Mouse (Mus musculus): ENCODE measurements around the gene Wdr77. TPM values are rescaled to one million over a fixed set of nuclear protein-coding genes. Genes with fewer than 3 reads are reported as not detected.
"Not testable (repeated sequence)": the region's sequence is repeated elsewhere in the genome, so short reads cannot be mapped to it uniquely, and the experiment has no call there.

The Wdr77 gene
- total and polyA plus RNA-seq, 3 experiments: 45.2 to 68.9 (median 60.0) TPM

DNA sequence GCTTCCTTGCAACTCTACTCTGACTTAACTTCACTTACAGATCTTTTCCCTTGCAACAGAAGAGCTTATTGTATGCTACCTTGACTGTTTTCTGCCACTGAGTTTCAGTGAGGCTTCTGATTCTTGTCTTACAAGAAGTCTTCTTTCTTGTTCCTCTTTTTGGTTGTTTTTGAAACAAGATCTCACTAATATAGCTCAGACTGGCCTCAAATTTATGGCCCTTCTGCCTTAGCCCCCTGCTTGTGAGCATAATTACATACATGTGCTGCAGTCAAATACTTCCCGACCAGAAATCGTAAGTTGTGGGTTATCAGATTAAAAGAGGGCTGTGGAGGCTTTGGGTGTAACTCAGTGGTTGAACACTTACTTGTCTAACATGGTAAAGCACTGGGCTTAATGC, 35.6 kb downstream of the Wdr77 start:
- ATAC-seq (ENCODE audit: extremely low read depth, insufficient number of reproducible peaks, low FRiP score, poor library complexity, severe bottlenecking) (no peak), DNase-seq (ENCODE audit: low spot score) (no peak)
- no peaks in the 10 kb centered on the region for H3K36me3 ChIP-seq (replicated peaks)
- H3K4me3 ChIP-seq (ENCODE audit: low read depth, low read length): no peak overlapping the region
- H3K4me1 ChIP-seq (ENCODE audit: insufficient read depth, low read depth, low read length): no peaks in the 10 kb centered on the region
- H3K9me3 ChIP-seq (replicated peaks): no peaks in the 10 kb centered on the region
- TF ChIP-seq GATA1 (IDR thresholded peaks at IDR 0.05; ENCODE audit: borderline replicate concordance, low read length) (no peak), CTCF (IDR thresholded peaks at IDR 0.05; ENCODE audit: low read depth, low read length) (no peak), GATA2 (IDR thresholded peaks at IDR 0.05; ENCODE audit: borderline replicate concordance, low read depth, low read length) (no peak), POLR2AphosphoS5 (IDR thresholded peaks at IDR 0.05; ENCODE audit: insufficient replicate concordance, low read depth, low read length) (no peak), TAL1 (conservative IDR thresholded peaks at IDR 0.05; ENCODE audit: low read depth, low read length) (no peak)
- peaks cover 4% of the 10 kb centered on the region; the same call in 1 of the 2 replicates for H3K27me3 ChIP-seq (ENCODE audit: insufficient read depth, low read length)

DNA sequence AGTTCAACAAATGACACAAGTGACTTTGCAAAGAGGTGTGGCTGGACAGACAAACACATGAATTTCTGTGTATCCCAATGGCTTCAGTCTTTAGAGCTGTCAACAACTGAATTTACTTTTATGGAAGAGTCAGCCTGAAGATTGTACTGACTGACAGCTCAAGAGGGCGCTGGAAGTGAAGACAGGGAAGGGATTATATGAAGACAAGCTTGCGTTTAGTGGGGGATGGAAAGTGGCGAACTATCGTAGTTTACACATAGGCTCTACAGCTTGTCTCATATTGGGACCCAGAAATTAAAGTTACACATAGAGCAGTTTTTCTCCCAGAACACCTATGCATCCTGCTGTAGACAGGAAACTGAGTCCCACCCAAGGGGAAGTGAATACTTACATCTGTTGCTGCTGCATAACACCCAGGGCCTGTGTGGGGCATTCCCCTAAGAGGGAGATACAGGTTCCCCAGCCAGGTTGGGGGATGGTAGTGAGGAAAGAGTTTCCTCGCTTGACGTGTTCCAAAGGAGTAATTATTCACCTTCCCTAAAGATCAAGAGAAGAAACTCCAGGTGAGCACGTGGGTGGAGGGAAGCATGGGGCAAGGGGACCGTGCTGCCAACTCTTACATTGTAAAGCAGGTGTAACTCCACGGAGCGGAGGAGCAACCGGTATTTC, 41.7 kb downstream of the Wdr77 start:
- TF ChIP-seq POLR2AphosphoS5 (IDR thresholded peaks at IDR 0.05; ENCODE audit: insufficient replicate concordance, low read depth, low read length): no peak
- TF ChIP-seq GATA2 (IDR thresholded peaks at IDR 0.05; ENCODE audit: borderline replicate concordance, low read depth, low read length): no peak
- TF ChIP-seq CTCF (IDR thresholded peaks at IDR 0.05; ENCODE audit: low read depth, low read length): no peak
- no peak for TF ChIP-seq TAL1 (conservative IDR thresholded peaks at IDR 0.05; ENCODE audit: low read depth, low read length)
- TF ChIP-seq GATA1 (IDR thresholded peaks at IDR 0.05; ENCODE audit: borderline replicate concordance, low read length): no peak
- Histone ChIP-seq H3K4me1 (ENCODE audit: insufficient read depth, low read depth, low read length) (no peaks in the 10 kb centered on the region), H3K27me3 (ENCODE audit: insufficient read depth, low read length) (peaks cover 5% of the 10 kb centered on the region; the same call in 1 of the 2 replicates), H3K9me3 (replicated peaks) (no peaks in the 10 kb centered on the region), H3K36me3 (replicated peaks) (no peaks in the 10 kb centered on the region), H3K4me3 (ENCODE audit: low read depth, low read length) (no peak overlapping the region)
- no peak for ATAC-seq (ENCODE audit: extremely low read depth, insufficient number of reproducible peaks, low FRiP score, poor library complexity, severe bottlenecking)
- no peak for DNase-seq (ENCODE audit: low spot score)

DNA sequence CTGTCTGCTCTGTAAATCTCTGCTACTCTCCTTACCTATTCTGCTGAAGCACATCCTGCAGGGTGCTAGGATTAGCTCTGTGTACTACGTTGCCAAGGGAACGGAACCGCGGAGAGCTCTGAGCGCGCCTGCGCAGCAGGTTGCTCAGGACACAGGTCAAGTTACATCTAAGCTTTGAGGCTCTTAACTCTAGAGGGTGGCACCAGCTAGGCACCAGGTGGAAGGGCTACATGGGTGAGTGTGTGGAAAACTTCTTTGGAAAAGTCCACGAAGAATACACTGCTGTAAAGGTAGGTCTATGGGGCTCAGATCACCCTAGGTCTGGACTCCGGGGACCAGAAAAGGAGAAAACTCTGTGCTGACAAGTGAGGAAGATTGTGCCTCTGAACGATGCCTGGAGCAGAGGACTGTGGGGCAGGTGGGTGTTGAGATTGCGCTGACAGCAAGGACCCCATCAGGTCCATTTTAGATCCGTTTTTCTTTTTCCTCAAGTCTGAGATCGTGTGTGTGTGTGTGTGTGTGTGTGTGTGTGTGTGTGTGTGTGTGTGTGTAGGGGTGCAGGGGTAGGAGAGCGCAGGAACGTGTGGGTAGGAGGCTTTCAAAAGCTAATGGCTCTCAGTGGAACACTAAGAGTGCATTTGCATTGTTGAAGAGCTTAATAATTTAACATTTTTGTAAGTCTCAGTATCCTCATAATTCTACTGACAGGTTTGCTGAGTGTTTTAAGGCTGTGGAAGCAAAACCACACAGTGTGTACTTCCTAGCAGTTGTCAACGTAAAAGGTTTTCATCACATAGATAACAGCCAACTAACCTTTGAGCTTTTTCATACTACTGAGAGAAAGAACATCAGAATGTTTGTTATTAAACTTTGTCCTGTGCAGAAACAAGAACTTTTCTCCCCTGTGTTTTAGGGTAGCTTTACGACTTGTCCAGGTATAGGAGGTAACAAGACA, 42.5 kb downstream of the Wdr77 start:
- peaks cover 5% of the 10 kb centered on the region; the same call in 1 of the 2 replicates for H3K27me3 ChIP-seq (ENCODE audit: insufficient read depth, low read length)
- no peak overlapping the region for H3K4me3 ChIP-seq (ENCODE audit: low read depth, low read length)
- H3K4me1 ChIP-seq (ENCODE audit: insufficient read depth, low read depth, low read length): no peaks in the 10 kb centered on the region
- no peak for DNase-seq (ENCODE audit: low spot score)
- H3K9me3 ChIP-seq (replicated peaks): no peaks in the 10 kb centered on the region
- no peaks in the 10 kb centered on the region for H3K36me3 ChIP-seq (replicated peaks)
- TF ChIP-seq CTCF (IDR thresholded peaks at IDR 0.05; ENCODE audit: low read depth, low read length): no peak
- no peak for TF ChIP-seq TAL1 (conservative IDR thresholded peaks at IDR 0.05; ENCODE audit: low read depth, low read length)
- no peak for TF ChIP-seq POLR2AphosphoS5 (IDR thresholded peaks at IDR 0.05; ENCODE audit: insufficient replicate concordance, low read depth, low read length)
- no peak for TF ChIP-seq GATA2 (IDR thresholded peaks at IDR 0.05; ENCODE audit: borderline replicate concordance, low read depth, low read length)
- TF ChIP-seq GATA1 (IDR thresholded peaks at IDR 0.05; ENCODE audit: borderline replicate concordance, low read length): no peak
- ATAC-seq (ENCODE audit: extremely low read depth, insufficient number of reproducible peaks, low FRiP score, poor library complexity, severe bottlenecking): no peak

DNA sequence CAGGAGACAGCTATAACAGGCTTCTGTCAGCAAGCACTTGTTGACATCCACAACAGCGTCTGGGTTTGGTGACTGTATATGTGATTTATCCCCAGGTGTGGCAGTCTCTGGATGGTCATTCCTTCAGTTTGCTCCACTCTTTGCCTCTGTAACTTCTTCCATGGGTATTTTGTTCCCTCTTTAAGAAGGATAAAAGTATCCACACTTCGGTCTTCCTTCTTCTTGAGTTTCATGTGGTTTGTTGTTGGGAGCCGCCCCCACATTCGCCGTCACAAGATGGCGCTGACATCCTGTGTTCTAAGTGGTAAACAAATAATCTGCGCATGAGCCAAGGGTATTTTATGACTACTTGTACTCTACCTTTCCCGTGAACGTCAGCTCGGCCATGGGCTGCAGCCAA, 44.2 kb downstream of the Wdr77 start:
- H3K27me3 ChIP-seq (ENCODE audit: insufficient read depth, low read length); H3K9me3 ChIP-seq (replicated peaks); H3K36me3 ChIP-seq (replicated peaks); H3K4me1 ChIP-seq (ENCODE audit: insufficient read depth, low read depth, low read length); ATAC-seq (ENCODE audit: extremely low read depth, insufficient number of reproducible peaks, low FRiP score, poor library complexity, severe bottlenecking); DNase-seq (ENCODE audit: low spot score); H3K4me3 ChIP-seq (ENCODE audit: low read depth, low read length): not testable (repeated sequence)

GRCm38 (mm10) chr3:106014546-106014945, 55.4 kb downstream of the Wdr77 start, which contains the start of gene Pifo:
Gene Pifo (minus strand): TSS chr3:106014646.
- ATAC-seq (ENCODE audit: extremely low read depth, insufficient number of reproducible peaks, low FRiP score, poor library complexity, severe bottlenecking) (no peak), DNase-seq (ENCODE audit: low spot score) (no peak)
- Histone ChIP-seq H3K4me3 (ENCODE audit: low read depth, low read length) (no peak within 1 kb of the TSS), H3K4me1 (ENCODE audit: insufficient read depth, low read depth, low read length) (no peaks in the 10 kb centered on the region), H3K9me3 (replicated peaks) (no peaks in the 10 kb centered on the region), H3K36me3 (replicated peaks) (no peaks in the 10 kb centered on the region), H3K27me3 (ENCODE audit: insufficient read depth, low read length) (no peaks in the 10 kb centered on the region)
- TF ChIP-seq GATA2 (IDR thresholded peaks at IDR 0.05; ENCODE audit: borderline replicate concordance, low read depth, low read length) (no peak), CTCF (IDR thresholded peaks at IDR 0.05; ENCODE audit: low read depth, low read length) (no peak), GATA1 (IDR thresholded peaks at IDR 0.05; ENCODE audit: borderline replicate concordance, low read length) (no peak), TAL1 (conservative IDR thresholded peaks at IDR 0.05; ENCODE audit: low read depth, low read length) (no peak), POLR2AphosphoS5 (IDR thresholded peaks at IDR 0.05; ENCODE audit: insufficient replicate concordance, low read depth, low read length) (no peak)

Other genes starting within 250 kb of the Wdr77 start
- gene Rap1a, start 158.0 kb upstream of the Wdr77 start, total RNA-seq (2014; fragmentation: Nextera tagmentation): 97.7 and 124 TPM in 2 replicates
- 105 and 121 TPM in 2 replicates for gene Rap1a, start 158.0 kb upstream of the Wdr77 start, total RNA-seq (2017)
- gene Rap1a, start 158.0 kb upstream of the Wdr77 start, polyA plus RNA-seq (2012): 11.5 and 17.7 TPM in 2 replicates
- 1.4 TPM in 1 of 2 replicates, not detected in the other for gene Adora3, start 88.5 kb upstream of the Wdr77 start, total RNA-seq (2014; fragmentation: Nextera tagmentation)
- 17.4 and 19.3 TPM in 2 replicates for gene Adora3, start 88.5 kb upstream of the Wdr77 start, total RNA-seq (2017)
- gene Adora3, start 88.5 kb upstream of the Wdr77 start, polyA plus RNA-seq (2012): not detected in 2 replicates
- gene Tmigd3, start 88.5 kb upstream of the Wdr77 start, total RNA-seq (2014; fragmentation: Nextera tagmentation): not detected in 2 replicates
- gene Tmigd3, start 88.5 kb upstream of the Wdr77 start, total RNA-seq (2017): 1.3 and 5.5 TPM in 2 replicates
- gene Tmigd3, start 88.5 kb upstream of the Wdr77 start, polyA plus RNA-seq (2012): 0.05 TPM in 1 of 2 replicates, not detected in the other
- 34.4 and 36.8 TPM in 2 replicates for gene I830077J02Rik, start 26.7 kb upstream of the Wdr77 start, total RNA-seq (2014; fragmentation: Nextera tagmentation)
- 32.6 and 33.1 TPM in 2 replicates for gene I830077J02Rik, start 26.7 kb upstream of the Wdr77 start, total RNA-seq (2017)
- 0.98 and 1.6 TPM in 2 replicates for gene I830077J02Rik, start 26.7 kb upstream of the Wdr77 start, polyA plus RNA-seq (2012)
- gene Atp5f1, start 730 bp downstream of the Wdr77 start, total RNA-seq (2014; fragmentation: Nextera tagmentation): 239 and 247 TPM in 2 replicates
- 853 and 891 TPM in 2 replicates for gene Atp5f1, start 730 bp downstream of the Wdr77 start, total RNA-seq (2017)
- gene Atp5f1, start 730 bp downstream of the Wdr77 start, polyA plus RNA-seq (2012): 110 and 140 TPM in 2 replicates
- 2.8 and 3.4 TPM in 2 replicates for gene Ovgp1, start 14.3 kb downstream of the Wdr77 start, total RNA-seq (2014; fragmentation: Nextera tagmentation)
- 0.33 and 1.0 TPM in 2 replicates for gene Ovgp1, start 14.3 kb downstream of the Wdr77 start, total RNA-seq (2017)
- gene Ovgp1, start 14.3 kb downstream of the Wdr77 start, polyA plus RNA-seq (2012): 0.13 and 0.22 TPM in 2 replicates
- not detected in 2 replicates for gene Pifo, start 55.3 kb downstream of the Wdr77 start, total RNA-seq (2014; fragmentation: Nextera tagmentation)
- not detected in 2 replicates for gene Pifo, start 55.3 kb downstream of the Wdr77 start, total RNA-seq (2017)
- not detected in 2 replicates for gene Pifo, start 55.3 kb downstream of the Wdr77 start, polyA plus RNA-seq (2012)
- not detected in 2 replicates for gene Chil5, start 73.4 kb downstream of the Wdr77 start, total RNA-seq (2014; fragmentation: Nextera tagmentation)
- not detected in 2 replicates for gene Chil5, start 73.4 kb downstream of the Wdr77 start, total RNA-seq (2017)
- gene Chil5, start 73.4 kb downstream of the Wdr77 start, polyA plus RNA-seq (2012): not detected in 2 replicates
- gene Chia1, start 153.9 kb downstream of the Wdr77 start, total RNA-seq (2014; fragmentation: Nextera tagmentation): not detected in 2 replicates
- not detected in 2 replicates for gene Chia1, start 153.9 kb downstream of the Wdr77 start, total RNA-seq (2017)
- gene Chia1, start 153.9 kb downstream of the Wdr77 start, polyA plus RNA-seq (2012): not detected in 2 replicates
- not detected in 2 replicates for gene Chil3, start 208.2 kb downstream of the Wdr77 start, total RNA-seq (2014; fragmentation: Nextera tagmentation)
- gene Chil3, start 208.2 kb downstream of the Wdr77 start, total RNA-seq (2017): not detected in 2 replicates
- gene Chil3, start 208.2 kb downstream of the Wdr77 start, polyA plus RNA-seq (2012): not detected in 2 replicates